Mouse (Mus musculus) gastrocnemius, adult 2 months (tissue): ENCODE results near the gene Sirt4. TPM values are rescaled to one million over a fixed set of nuclear protein-coding genes. Genes with fewer than 3 reads are reported as not detected.

Experiments
- DNase-seq: peaks from one replicate; pipeline ENCODE4 v3.0.0; 2022
- H3K27ac ChIP-seq: fragments of 200-600 bp; 2 replicates; pipeline ENCODE4 v1.8.1; 2022; ENCODE audit warnings: mild to moderate bottlenecking
- H3K4me3 ChIP-seq: fragments of 200-600 bp; 2 replicates; pipeline ENCODE4 v1.8.1; 2022; ENCODE audit warnings: mild to moderate bottlenecking, moderate library complexity
- CTCF ChIP-seq: fragments of 200-600 bp; IDR thresholded peaks from 2 replicates; pipeline ENCODE4 v1.8.1; 2022; ENCODE audit warnings: antibody characterized with exemption, mild to moderate bottlenecking, moderate library complexity
- intact Hi-C: fragments of 180-260 bp; cut with DNase I; formaldehyde crosslinking; loops from one replicate; pipeline ENCODE4 v1.15.1; 2025
- total RNA-seq, 2 experiments: library from RNA; stranded (reverse); gene quantifications; 2 replicates each; pipeline ENCODE4 v1.2.3; 2021

Sirt4 gene
- total RNA-seq, 2 experiments from 2014 or later = 10.9 to 17.3 TPM

- no peak overlapping the region for H3K27ac ChIP-seq
- H3K4me3 ChIP-seq = peak overlapping the region; percentile 77
- intact Hi-C loops = no loop called here
- no peak for DNase-seq
- TF ChIP-seq CTCF = peak; percentile 36
Observed at GRCm38 (mm10) chr5:115431061-115431897, 53.2 kb downstream of the Sirt4 start.

- no peak for DNase-seq
- Histone ChIP-seq H3K27ac (no peak overlapping the region), H3K4me3 (peak overlapping the region; percentile 77)
- intact Hi-C loops = no loop called here
- TF ChIP-seq CTCF = no peak
Observed at GRCm38 (mm10) chr5:115430187-115430960, 54.2 kb downstream of the Sirt4 start.

- H3K27ac ChIP-seq = no peak within 1 kb of the TSS
- DNase-seq = peak; percentile 36
- no peak for TF ChIP-seq CTCF
Observed at GRCm38 (mm10) chr5:115429359-115430186, 55.0 kb downstream of the Sirt4 start, which contains the start of gene Msi1. Gene Msi1, plus strand, starts transcription at chr5:115429599.

GRCm38 (mm10) chr5:115428831-115429358 lies 55.6 kb downstream of the Sirt4 start:
- peak overlapping the region; percentile 77 for H3K4me3 ChIP-seq
- H3K27ac ChIP-seq = no peak overlapping the region
- DNase-seq = no peak
- no peak for TF ChIP-seq CTCF
- intact Hi-C loops = no loop called here

More at GRCm38 (mm10) chr5:115429359-115430186, 55.0 kb downstream of the Sirt4 start, which contains the start of gene Msi1:
- intact Hi-C loops = no loop called here
- peak within 1 kb of the TSS; percentile 77 for H3K4me3 ChIP-seq

Other genes starting within 250 kb of the Sirt4 start
- gene Pop5, start 248.9 kb downstream of the Sirt4 start, total RNA-seq = 10 to 100 TPM; 27.8 to 51.7 TPM
- 100 to 1,000 TPM; 269 to 274 TPM for gene Rnf10, start 211.8 kb downstream of the Sirt4 start, total RNA-seq
- 100 to 1,000 TPM in 1 of 2 experiments, 10 to 100 TPM in 1; 63.8 to 112 TPM for gene Coq5, start 205.1 kb downstream of the Sirt4 start, total RNA-seq
- 100 to 1,000 TPM in 1 of 2 experiments, 10 to 100 TPM in 1; 48.4 to 115 TPM for gene Dynll1, start 183.7 kb downstream of the Sirt4 start, total RNA-seq
- 10 to 100 TPM in 1 of 2 experiments, 1 to 10 TPM in 1; 9.3 to 12.1 TPM for gene Srsf9, start 157.5 kb downstream of the Sirt4 start, total RNA-seq
- gene Gatc, start 143.5 kb downstream of the Sirt4 start, total RNA-seq = 10 to 100 TPM; 22.2 to 28.0 TPM
- gene Triap1, start 143.5 kb downstream of the Sirt4 start, total RNA-seq = 10 to 100 TPM; 19.1 to 20.3 TPM
- 10 to 100 TPM; 38.7 to 60.9 TPM for gene Cox6a1, start 135.7 kb downstream of the Sirt4 start, total RNA-seq
- gene Msi1, start 55.1 kb downstream of the Sirt4 start, total RNA-seq = under 1 TPM in 1 of 2 experiments, not detected in 1; 0.61 TPM
- not detected for gene Pla2g1b, start 18.5 kb downstream of the Sirt4 start, total RNA-seq
- gene Pxn, start 22.0 kb upstream of the Sirt4 start, total RNA-seq = 10 to 100 TPM; 79.2 to 95.2 TPM
- gene Rplp0, start 74.7 kb upstream of the Sirt4 start, total RNA-seq = 100 to 1,000 TPM; 567 to 689 TPM
- 10 to 100 TPM; 31.3 to 31.9 TPM for gene Gcn1l1, start 80.5 kb upstream of the Sirt4 start, total RNA-seq
- 10 to 100 TPM; 38.5 to 39.6 TPM for gene Rab35, start 147.2 kb upstream of the Sirt4 start, total RNA-seq
- gene Bicdl1, start 246.9 kb upstream of the Sirt4 start, total RNA-seq = 1 to 10 TPM; 2.3 to 2.4 TPM